Mouse (Mus musculus) lung, adult 2 months (tissue): ENCODE results near the gene Inava. TPM values are rescaled to one million over a fixed set of nuclear protein-coding genes. Genes with fewer than 3 reads are reported as not detected.
A peak's percentile ranks its signal among the peaks of the same experiment; 100 is the strongest.

Experiments
- DNase-seq: peaks from one replicate; pipeline ENCODE4 v3.0.0; 2022
- H3K4me1 ChIP-seq: fragments of 200-500 bp; 2 replicates; pipeline ENCODE4 v1.6.1; 2011; ENCODE audit warnings: low read length; ENCODE audit not compliant: control insufficient read depth, insufficient read depth
- H3K4me3 ChIP-seq: fragments of 200-500 bp; replicated peaks from 2 replicates; pipeline ENCODE3; 2011; ENCODE audit warnings: low read depth, mild to moderate bottlenecking, control low read depth, low read length; ENCODE audit errors: extremely low read depth
- CTCF ChIP-seq: fragments of 200-500 bp; IDR thresholded peaks from 2 replicates; pipeline ENCODE4 v1.5.1; 2011; ENCODE audit warnings: mild to moderate bottlenecking, low read length, control low read depth; ENCODE audit not compliant: insufficient read depth
- POLR2A ChIP-seq: fragments of 200-500 bp; IDR thresholded peaks from 2 replicates; pipeline ENCODE4 v1.6.1; 2011; ENCODE audit warnings: low read depth, mild to moderate bottlenecking, control low read depth, low read length, borderline replicate concordance; ENCODE audit errors: extremely low read depth
- WGBS: fragments of 180-500 bp; shearing (Covaris S2); methylation state at CpG from one replicate; pipeline ENCODE4 v1.1.7; 2018; 5-methylcytosine and 5-hydroxymethylcytosine counted together
- polyA plus RNA-seq: library from polyadenylated mRNA; depleted of rRNA; stranded (reverse); fragments of >200 nt; gene quantifications from 2 replicates; pipeline ENCODE4 v1.2.3, GENCODE M21; 2012; rRNA removed

Gene Inava
- 4.2 and 7.3 TPM in 2 replicates for polyA plus RNA-seq

DNA sequence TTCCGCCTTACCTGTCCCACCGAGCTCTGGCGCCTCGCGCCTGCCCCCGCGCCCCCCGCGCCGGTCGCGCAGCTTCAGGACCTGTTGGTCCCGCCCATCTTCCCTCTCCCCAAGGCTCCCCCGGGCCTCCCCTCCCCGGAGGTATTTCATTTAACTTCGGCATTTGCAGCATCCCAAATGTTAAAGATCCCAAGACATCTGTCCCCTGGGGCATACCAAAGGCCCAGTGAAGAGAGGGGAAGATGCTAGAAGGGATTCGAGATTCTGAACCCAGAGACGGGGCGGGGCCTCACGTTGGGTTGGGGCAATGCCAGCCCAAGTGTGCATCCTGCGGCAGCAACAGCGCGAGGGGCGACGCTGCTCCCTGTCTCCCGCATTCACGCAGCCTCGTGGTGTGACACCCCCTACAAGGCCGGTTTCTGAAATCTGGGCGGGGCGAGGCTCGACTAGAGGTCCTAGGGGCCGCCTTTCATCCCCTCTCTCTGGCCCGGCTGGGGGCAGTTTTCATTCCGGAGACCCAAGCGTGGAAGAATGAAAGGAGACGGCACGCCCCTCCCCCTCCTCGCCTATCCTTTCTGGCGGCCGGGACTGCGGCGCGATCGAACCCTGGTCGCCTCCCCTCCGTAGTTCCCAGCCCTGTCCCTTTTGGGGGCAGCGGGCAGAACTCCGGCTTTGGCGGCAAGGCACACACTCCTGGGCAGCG lies at the start of gene Inava:
Inava (minus strand) TSS at position 373 of the 703 bp plus-strand sequence.
- Histone ChIP-seq H3K4me1 (no peaks in the 10 kb centered on the region), H3K4me3 (peak within 1 kb of the TSS; percentile 47)
- DNase-seq, result peak; percentile 19
- TF ChIP-seq POLR2A (no peak), CTCF (no peak)
- WGBS, result 1% methylated on average over 51 of the region's 51 CpGs

DNA sequence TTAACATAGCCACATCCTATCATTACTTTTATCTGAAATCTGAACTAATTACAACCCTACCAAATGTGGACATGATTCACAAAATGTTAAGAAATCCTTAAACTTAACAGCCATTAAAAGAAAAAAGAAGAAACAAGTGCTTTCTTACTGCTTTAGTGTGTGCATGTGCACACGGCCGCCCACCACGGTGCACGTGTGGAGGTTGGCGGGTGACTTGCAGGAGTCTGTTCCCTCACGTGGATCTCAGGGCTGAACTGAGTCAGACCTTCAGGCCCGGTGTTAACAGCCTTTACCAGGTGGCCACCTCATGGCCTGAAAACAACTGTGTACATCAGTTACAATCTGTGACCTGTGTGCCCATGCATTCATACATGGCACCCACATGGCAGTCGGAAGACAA lies 43.3 kb upstream of the Inava start:
- no peaks in the 10 kb centered on the region for H3K4me1 ChIP-seq
- DNase-seq, result no peak
- no peak overlapping the region for H3K4me3 ChIP-seq
- WGBS, result 92% methylated on average over 8 of the region's 8 CpGs
- TF ChIP-seq POLR2A (no peak), CTCF (no peak)

DNA sequence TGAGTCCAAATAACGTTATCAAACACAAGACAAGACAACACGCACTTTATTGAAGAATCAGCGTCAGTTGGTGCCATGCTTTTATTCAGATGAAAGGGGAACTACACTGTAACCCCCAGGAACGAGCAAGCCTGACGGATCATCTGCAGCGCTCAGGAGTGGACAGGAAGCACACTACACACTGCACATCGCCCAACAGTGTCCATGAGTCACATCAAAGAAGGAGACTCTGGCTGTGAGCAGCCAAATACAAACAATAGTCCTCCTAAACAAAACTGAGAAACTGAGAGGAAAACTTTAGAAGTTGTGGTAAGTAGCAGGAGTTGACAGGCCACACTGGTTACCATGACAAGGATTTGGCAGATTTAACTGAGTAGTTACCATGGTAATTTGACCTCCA lies 34.2 kb upstream of the Inava start:
- no peak for DNase-seq
- no peak overlapping the region for H3K4me3 ChIP-seq
- 63% methylated on average over 7 of the region's 7 CpGs for WGBS
- no peak for TF ChIP-seq POLR2A
- TF ChIP-seq CTCF, result no peak
- no peaks in the 10 kb centered on the region for H3K4me1 ChIP-seq

DNA sequence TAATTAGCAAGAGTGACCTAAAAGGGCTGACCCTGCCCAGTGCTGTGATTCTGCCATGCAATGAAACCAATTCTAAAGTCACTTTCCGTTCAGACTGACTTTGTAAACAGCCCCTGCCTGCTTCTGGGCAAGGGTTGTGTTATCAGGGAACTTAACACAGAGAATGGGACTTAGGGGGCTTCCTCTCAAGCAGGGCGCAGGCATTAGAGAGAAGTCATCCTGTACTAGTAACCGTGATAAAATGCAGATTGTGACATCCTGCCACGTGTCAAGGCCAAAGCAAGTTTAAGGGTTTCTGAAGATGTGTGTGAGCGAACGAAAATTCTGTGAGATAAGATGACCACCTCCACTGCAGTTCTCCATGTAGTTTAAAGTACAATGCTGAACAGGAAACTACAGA lies 32.1 kb upstream of the Inava start:
- no peak overlapping the region for H3K4me3 ChIP-seq
- WGBS, result 41% methylated on average over 6 of the region's 6 CpGs
- H3K4me1 ChIP-seq, result no peaks in the 10 kb centered on the region
- TF ChIP-seq POLR2A (no peak), CTCF (no peak)
- no peak for DNase-seq

DNA sequence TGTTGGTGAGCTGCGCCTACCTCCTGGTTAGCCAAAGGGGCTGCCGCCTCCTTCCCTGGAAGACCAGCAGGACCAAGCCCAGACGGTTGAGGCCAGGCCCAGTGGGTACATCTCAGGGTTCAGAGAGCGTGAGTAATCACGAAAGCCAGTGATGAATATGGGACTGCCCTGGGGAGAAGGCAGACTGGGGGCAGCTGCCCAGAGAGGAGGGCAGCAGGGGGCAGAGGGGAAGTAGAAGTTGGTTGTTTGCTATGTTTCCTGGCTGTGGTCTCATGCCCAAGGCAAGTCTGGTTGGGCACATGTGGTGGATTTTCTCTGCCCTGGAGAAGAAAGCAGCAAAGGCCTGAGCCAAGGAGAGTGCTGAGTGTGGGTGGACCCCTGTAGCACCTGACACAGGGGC lies 29.3 kb upstream of the Inava start:
- no peak overlapping the region for H3K4me3 ChIP-seq
- no peak for DNase-seq
- WGBS, result 83% methylated on average over 5 of the region's 5 CpGs
- 0 out of 2 replicates have a peak, but pooled peaks cover 4% of the 10 kb centered on the region for H3K4me1 ChIP-seq
- TF ChIP-seq CTCF (no peak), POLR2A (no peak)

DNA sequence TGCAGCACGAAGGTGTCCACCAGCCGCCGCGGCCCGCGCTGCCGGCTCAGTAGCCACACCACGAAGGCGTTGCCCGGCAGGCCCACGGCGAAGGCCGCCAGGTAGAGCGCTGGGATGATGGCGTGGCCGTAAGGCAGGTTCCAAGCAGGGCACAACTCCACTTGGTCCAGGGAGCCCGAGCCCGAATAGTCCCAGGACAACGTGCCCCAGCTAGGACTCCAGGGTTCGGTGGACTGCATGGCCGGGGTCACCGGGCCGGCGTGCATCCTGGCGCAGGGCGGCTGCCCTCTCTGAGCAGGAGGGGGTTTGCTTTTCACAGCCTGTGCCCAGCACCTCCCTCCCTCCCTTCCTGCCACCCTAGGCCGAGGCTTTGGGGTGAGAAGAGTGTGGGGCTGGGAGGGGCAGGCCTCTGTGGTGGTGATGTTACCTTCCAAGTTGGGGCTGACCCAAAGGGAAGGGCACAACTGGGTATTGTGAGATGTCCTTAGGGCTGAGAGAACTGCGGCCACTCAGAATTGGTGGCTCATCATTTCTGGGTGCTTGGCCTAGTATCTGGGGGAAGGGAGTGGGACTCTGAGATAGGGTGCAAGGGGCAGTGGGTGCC lies 26.7 kb upstream of the Inava start, which contains the start of gene Gpr25:
Gpr25 (minus strand) TSS at position 239 of the 604 bp plus-strand sequence.
- 10% methylated on average over 28 of the region's 28 CpGs for WGBS
- no peak for DNase-seq
- H3K4me1 ChIP-seq, result 0 out of 2 replicates have a peak, but pooled peaks cover 4% of the 10 kb centered on the region
- TF ChIP-seq CTCF (no peak), POLR2A (no peak)
- peak within 1 kb of the TSS; percentile 30 for H3K4me3 ChIP-seq

DNA sequence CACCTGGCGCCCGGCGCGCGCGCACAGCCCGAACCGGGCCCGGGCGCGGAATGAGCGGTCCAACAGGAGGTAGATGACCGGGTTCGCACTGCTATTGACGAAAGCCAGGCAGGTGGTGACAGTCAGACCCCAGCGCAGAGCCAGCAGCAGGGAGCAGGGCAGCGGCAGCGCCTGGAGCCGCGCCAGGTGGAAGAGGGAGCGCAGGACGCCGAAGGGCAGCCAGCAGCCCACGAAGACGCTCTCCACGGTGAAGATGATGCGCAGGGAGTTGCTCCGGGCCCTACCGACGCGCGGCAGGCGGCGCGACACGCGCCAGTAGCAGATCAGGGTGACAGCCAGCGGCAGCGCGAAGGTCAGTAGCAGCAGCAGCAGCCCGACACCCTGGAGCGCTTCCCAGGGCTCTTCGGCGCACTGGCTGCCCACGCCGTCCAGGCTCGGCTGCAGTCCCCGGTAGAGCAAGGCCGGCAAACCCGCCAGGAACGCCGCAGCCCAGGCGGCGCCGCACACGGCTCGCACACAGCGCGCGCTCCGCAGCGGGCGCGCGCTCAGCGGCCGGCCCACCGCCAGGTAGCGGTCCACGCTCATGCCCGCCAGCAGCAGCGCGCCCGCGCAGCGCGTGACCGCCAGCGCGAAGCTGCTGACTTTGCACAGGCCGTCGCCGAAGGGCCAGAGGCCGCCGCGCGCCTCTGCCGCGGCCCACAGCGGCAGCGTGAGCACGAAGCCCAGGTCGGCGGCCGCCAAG lies 26.0 kb upstream of the Inava start:
- TF ChIP-seq POLR2A, result no peak
- no peak for TF ChIP-seq CTCF
- H3K4me3 ChIP-seq, result peak overlapping the region; percentile 30
- DNase-seq, result peak; percentile 18
- H3K4me1 ChIP-seq, result 0 out of 2 replicates have a peak, but pooled peaks cover 4% of the 10 kb centered on the region
- WGBS, result under 1% methylated on average over 95 of the region's 95 CpGs

DNA sequence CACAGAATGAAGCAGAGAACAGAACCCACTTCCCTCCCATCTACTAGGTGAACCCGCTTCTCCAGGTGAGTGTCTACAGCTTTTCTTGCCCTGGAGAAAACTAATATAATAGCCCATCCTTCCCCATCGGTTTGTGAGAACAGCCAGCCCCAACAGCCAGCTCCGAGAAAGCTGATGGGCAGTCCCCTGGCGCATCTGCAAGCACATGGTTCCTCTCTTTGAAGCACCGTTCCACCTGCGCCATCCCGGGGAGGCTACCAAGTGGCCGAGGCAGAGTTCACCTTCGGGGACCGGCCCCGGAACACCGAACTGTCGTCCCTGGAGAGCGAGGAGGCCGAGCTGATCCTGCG lies 25.5 kb upstream of the Inava start:
- no peak overlapping the region for H3K4me3 ChIP-seq
- no peak for DNase-seq
- H3K4me1 ChIP-seq, result 0 out of 2 replicates have a peak, but pooled peaks cover 4% of the 10 kb centered on the region
- no peak for TF ChIP-seq POLR2A
- TF ChIP-seq CTCF, result no peak
- WGBS, result 3% methylated on average over 16 of the region's 16 CpGs

DNA sequence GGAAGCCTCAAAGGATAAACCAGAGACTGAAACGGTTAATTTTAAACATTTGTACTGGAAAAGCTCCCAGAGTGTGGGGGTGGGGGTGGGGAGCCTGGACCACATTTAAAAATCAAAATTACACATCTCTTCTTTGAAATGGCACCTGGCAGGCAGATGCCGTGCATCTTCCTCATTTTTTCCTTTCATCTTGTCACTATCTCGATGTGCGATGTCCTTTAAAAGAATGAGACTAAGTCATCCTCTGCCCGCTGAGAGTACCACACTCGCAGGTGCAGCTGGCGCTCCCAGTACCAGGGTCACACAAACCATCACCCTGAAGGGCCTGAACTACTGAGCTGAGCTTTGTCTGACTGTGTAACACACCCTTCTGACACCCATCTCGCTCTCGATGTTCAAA lies 24.4 kb upstream of the Inava start:
- Histone ChIP-seq H3K4me3 (no peak overlapping the region), H3K4me1 (0 out of 2 replicates have a peak, but pooled peaks cover 4% of the 10 kb centered on the region)
- TF ChIP-seq CTCF (no peak), POLR2A (no peak)
- 66% methylated on average over 9 of the region's 9 CpGs for WGBS
- no peak for DNase-seq

DNA sequence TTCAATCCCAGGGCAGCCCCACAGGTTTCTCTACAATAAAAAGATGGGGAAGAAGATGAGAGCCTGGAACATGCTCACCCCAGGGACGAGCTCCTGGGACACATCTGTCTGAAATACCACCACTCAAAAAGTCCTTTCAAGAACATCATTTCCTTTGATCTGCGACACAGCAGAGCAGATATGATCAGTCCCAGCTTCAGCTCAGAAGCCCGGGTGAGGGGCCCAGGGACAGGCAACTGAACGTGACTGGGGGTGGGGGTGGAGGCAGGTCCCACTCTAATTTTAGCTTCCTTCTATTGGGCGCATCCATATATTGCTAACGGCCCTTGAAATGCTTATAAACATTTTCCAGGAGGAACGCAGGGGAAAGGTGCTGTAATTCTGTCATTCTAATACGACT lies 21.6 kb upstream of the Inava start:
- DNase-seq, result no peak
- 0 out of 2 replicates have a peak, but pooled peaks cover 4% of the 10 kb centered on the region for H3K4me1 ChIP-seq
- H3K4me3 ChIP-seq, result no peak overlapping the region
- TF ChIP-seq CTCF (no peak), POLR2A (no peak)
- WGBS, result 57% methylated on average over 8 of the region's 8 CpGs
